Mouse (Mus musculus): ENCODE data around the gene Tmem239.

DNA sequence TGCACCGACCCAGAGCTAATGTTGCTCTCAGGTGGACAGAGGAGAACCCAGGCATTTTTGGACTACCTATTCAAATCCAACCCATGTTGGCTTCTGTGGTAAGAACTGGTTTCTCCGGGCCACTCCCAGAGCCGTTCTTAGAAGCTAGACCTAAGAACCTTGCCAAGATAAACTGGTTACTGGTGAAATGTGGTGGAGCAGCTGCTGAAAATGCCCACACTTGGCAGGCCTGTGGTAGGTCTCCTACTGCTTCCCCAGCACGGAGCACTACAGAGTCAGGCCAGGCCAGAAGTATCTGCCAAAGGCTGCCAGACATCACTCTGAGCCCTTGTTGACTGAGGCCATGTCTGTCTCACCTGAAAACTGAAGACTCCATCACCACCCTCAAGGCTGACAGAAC, 31.3 kb upstream of the Tmem239 start:
- TF ChIP-seq CTCF (IDR thresholded peaks at IDR 0.05; ENCODE audit: borderline replicate concordance, extremely low read depth, insufficient read depth, insufficient read length) (no peak), POLR2A (IDR thresholded peaks at IDR 0.05; ENCODE audit: borderline replicate concordance, extremely low read depth, insufficient read depth, insufficient read length, poor library complexity, severe bottlenecking) (no peak)

All from brain, embryonic 14.5 days (tissue).